Mouse (Mus musculus) heart, embryonic 15.5 days (tissue): Measurements from ENCODE around the gene Omg. TPM values are rescaled to one million over a fixed set of nuclear protein-coding genes. Genes with fewer than 3 reads are reported as not detected.

Experiments used
- ATAC-seq: fragments of 200-750 bp; cut with Nextera tagmentation; replicated peaks from 2 replicates; pipeline ENCODE4 v1.8.0; 2017; ENCODE audit warnings: low read depth, moderate TSS enrichment; ENCODE audit not compliant: insufficient number of reproducible peaks, insufficient read depth, low FRiP score
- H3K27ac ChIP-seq: fragments of 300-500 bp; sonication (generic); 2 replicates; pipeline ENCODE4 v1.5.1; 2015; ENCODE audit warnings: mild to moderate bottlenecking, inconsistent platforms
- H3K27me3 ChIP-seq: fragments of 300-500 bp; sonication (generic); 2 replicates; pipeline ENCODE4 v1.6.1; 2015; ENCODE audit warnings: inconsistent platforms
- H3K36me3 ChIP-seq: fragments of 300-500 bp; sonication (generic); 2 replicates; pipeline ENCODE4 v1.6.1; 2015; ENCODE audit warnings: mild to moderate bottlenecking, inconsistent platforms
- H3K4me1 ChIP-seq: fragments of 300-500 bp; sonication (generic); replicated peaks from 2 replicates; pipeline ENCODE4 v1.6.1; 2015; ENCODE audit warnings: inconsistent platforms
- H3K4me2 ChIP-seq: fragments of 300-500 bp; sonication (generic); 2 replicates; pipeline ENCODE4 v1.6.1; 2015; ENCODE audit warnings: inconsistent platforms, mild to moderate bottlenecking, moderate library complexity
- H3K4me3 ChIP-seq: fragments of 300-500 bp; sonication (generic); 2 replicates; pipeline ENCODE4 v1.5.1; 2015; ENCODE audit warnings: mild to moderate bottlenecking, inconsistent platforms
- H3K9ac ChIP-seq: fragments of 300-500 bp; sonication (generic); 2 replicates; pipeline ENCODE4 v1.6.1; 2015; ENCODE audit warnings: mild to moderate bottlenecking, inconsistent platforms
- H3K9me3 ChIP-seq: fragments of 300-500 bp; sonication (generic); replicated peaks from 2 replicates; pipeline ENCODE4 v1.6.1; 2016; ENCODE audit warnings: inconsistent platforms
- WGBS: fragments of 180-500 bp; shearing (Covaris S2); methylation state at CpG from one replicate; pipeline ENCODE4 v1.1.7; 2015; ENCODE audit warnings: mixed read lengths; 5-methylcytosine and 5-hydroxymethylcytosine counted together
- polyA plus RNA-seq: library from polyadenylated mRNA; unstranded; fragments of >200 nt; fragmentation: Nextera tagmentation; extraction: Ambion mirVana; gene quantifications from 2 replicates; pipeline ENCODE4 v1.2.1, GENCODE M21; 2015

Gene Omg
- polyA plus RNA-seq, 1 experiment from 2014 or later, result 0.13 TPM

DNA sequence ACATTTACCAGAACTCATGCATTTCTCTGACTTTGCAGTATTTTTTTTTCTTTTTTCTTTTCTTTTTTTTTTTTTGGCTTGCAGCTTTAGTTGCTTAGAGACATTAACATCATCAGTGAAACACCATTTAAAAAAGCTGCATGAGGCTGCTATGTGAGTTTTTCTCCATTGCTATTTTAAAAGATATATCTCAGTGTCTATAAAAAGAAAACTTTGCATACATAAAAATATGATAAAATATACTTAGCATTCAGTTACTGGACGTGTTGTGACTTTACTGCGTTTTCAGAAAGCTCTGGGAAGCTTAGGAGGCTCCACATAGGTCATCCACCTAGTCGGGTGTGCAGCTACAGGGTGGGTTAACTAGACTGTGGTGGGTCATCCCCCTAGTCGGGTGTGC, 44.0 kb downstream of the Omg start:
- ATAC-seq, result no peak
- Histone ChIP-seq H3K27ac (no peak overlapping the region), H3K9ac (no peak overlapping the region), H3K4me3 (no peak overlapping the region), H3K4me2 (no peak overlapping the region), H3K36me3 (peaks cover 15% of the 10 kb centered on the region), H3K27me3 (no peaks in the 10 kb centered on the region), H3K9me3 (no peaks in the 10 kb centered on the region), H3K4me1 (peaks cover 8% of the 10 kb centered on the region)
- WGBS, result 68% methylated on average over 4 of the region's 4 CpGs

DNA sequence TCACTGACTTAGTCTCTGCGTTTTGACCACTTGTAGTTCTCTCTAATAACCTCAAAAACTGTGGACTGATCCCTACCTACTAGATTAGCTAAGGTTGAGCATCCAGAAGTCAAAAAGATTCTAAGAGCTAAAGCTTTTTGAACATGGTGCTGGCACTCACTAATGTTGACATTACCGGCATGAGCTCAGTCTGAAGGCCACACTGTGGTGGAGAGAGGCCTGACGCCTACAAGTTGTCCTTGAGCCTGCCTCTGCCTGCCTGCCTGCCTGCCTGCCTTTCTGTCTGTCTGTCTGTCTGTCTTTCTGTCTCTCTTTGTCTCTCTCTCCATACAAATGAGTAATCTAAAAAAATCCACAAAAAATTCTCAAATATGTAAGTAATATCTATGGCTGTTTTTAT, 46.0 kb downstream of the Omg start:
- Histone ChIP-seq H3K27ac (no peak overlapping the region), H3K27me3 (no peaks in the 10 kb centered on the region), H3K4me3 (no peak overlapping the region), H3K9ac (no peak overlapping the region), H3K9me3 (no peaks in the 10 kb centered on the region), H3K36me3 (peaks cover 4% of the 10 kb centered on the region), H3K4me2 (no peak overlapping the region), H3K4me1 (peaks cover 8% of the 10 kb centered on the region)
- ATAC-seq, result no peak
- WGBS, result 77% methylated on average over 3 of the region's 3 CpGs

DNA sequence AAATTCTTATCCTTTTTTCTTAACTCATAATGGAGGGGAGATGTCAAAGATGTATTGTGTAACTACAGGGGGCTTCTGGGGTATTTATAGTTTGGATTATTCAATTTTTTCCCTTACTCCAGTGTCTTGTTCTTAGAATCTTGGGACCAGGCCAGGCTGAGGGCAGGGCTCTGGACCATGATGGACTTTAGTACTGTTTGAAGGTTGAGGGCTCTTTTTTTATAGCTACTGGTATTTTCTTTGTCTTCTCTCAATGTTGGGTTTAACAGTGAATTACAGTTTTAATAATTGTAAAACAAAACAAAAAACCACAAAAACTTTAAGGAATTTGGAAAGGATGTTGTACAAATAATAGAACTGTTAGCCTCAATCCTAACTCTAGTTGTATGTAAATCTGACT, 50.9 kb downstream of the Omg start:
- Histone ChIP-seq H3K27me3 (no peaks in the 10 kb centered on the region), H3K4me2 (no peak overlapping the region), H3K36me3 (peaks cover 16% of the 10 kb centered on the region), H3K4me3 (no peak overlapping the region), H3K27ac (no peak overlapping the region), H3K9me3 (no peaks in the 10 kb centered on the region), H3K9ac (no peak overlapping the region), H3K4me1 (no peaks in the 10 kb centered on the region)
- ATAC-seq, result no peak

Other genes starting within 250 kb of the Omg start
- 119 and 135 TPM in 2 replicates for gene Wsb1, start 249.4 kb downstream of the Omg start, polyA plus RNA-seq
- gene Gm9964, start 207.2 kb downstream of the Omg start, polyA plus RNA-seq, result not detected in 2 replicates
- 3.6 and 3.7 TPM in 2 replicates for gene Nf1, start 164.4 kb downstream of the Omg start, polyA plus RNA-seq
- 0.42 and 2.0 TPM in 2 replicates for gene Evi2b, start 19.7 kb upstream of the Omg start, polyA plus RNA-seq
- 0.52 and 0.53 TPM in 2 replicates for gene Evi2, start 26.5 kb upstream of the Omg start, polyA plus RNA-seq
- gene Evi2a, start 26.5 kb upstream of the Omg start, polyA plus RNA-seq, result 2.3 and 5.5 TPM in 2 replicates
- gene Rab11fip4, start 87.1 kb upstream of the Omg start, polyA plus RNA-seq, result 0.26 and 3.1 TPM in 2 replicates